In genomic region chr14:45034293-45034692, GRCm38 (mm10) we compare ENCODE assay signal across 11 mouse cellular contexts. TPM values are rescaled to one million over a fixed set of nuclear protein-coding genes. Genes with fewer than 3 reads are reported as not detected.
"Had no signal": no experiment of that assay in that cellular context is flagged by ENCODE, and none has a peak within 500 bp of the region (broad histone marks: within the 10 kb centered on the region; RNA-seq: fewer than 3 reads in every experiment).

No protein-coding gene starts in this region.

- DNase-seq: lung, adult 18-20 months; lung, embryonic 14.5 days; lung, postnatal 10 days; lung, postnatal 4 days; midbrain, embryonic 14.5 days; right cerebral cortex, postnatal 14 days; thymus, adult 2 months; thymus, postnatal 25 days had no signal

- ATAC-seq: midbrain, embryonic 16.5 days had no signal

RNA-seq across cellular contexts. Expression of gene Ptger2, which starts 46.3 kb away (rescaled TPM):
- total RNA-seq: megakaryocyte-erythroid progenitor cell, adult 5-6 weeks had no signal
- polyA plus RNA-seq: midbrain, embryonic 10.5 days had no signal
